Mouse (Mus musculus) G1E (cell line): ENCODE measurements around the gene Zfyve28.

ENCODE experiments used
- CTCF ChIP-seq: IDR thresholded peaks from 2 replicates; pipeline ENCODE4 v1.5.1; 2012; ENCODE audit warnings: low read depth, low read length, inconsistent platforms, mixed read lengths
- GATA1 ChIP-seq: IDR thresholded peaks from 2 replicates; pipeline ENCODE4 v1.6.1; 2012; ENCODE audit warnings: borderline replicate concordance, low read length, inconsistent platforms, mixed read lengths
- GATA2 ChIP-seq: IDR thresholded peaks from 2 replicates; pipeline ENCODE4 v1.6.1; 2012; ENCODE audit warnings: low read depth, low read length, inconsistent platforms, borderline replicate concordance
- POLR2AphosphoS5 ChIP-seq: IDR thresholded peaks from 2 replicates; pipeline ENCODE4 v1.6.1; 2012; ENCODE audit warnings: low read depth, low read length, inconsistent platforms; ENCODE audit not compliant: insufficient replicate concordance
- TAL1 ChIP-seq: conservative IDR thresholded peaks from 2 replicates; pipeline ENCODE4 v1.6.1; 2012; ENCODE audit warnings: low read depth, low read length, inconsistent platforms, mixed read lengths

DNA sequence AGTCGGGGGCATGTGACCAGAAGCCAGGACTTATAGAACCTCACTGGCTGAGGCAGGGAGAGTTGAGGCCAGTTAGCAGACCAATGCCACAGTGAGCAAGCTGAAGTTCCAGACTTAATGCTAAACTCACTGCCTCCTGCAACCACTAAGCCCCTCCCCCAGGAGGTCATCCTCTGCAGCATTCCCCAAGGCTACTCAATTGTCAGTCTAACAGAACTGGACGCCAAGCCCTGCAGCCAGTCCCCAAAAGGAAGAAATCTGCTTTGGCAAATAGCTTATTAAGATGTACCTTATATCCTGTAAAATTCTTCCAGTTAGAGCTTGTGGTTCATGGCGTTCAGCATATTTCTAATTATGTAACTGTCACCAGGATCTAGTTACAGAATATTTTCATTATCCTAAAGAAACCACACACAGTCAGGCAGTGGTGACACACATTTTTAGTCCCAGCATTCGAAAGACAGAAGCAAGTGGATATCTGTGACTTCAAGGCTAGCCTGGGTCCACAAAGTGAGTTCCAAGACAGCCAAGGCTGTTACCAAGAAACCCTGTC is 35.2 kb downstream of the Zfyve28 start:
- TF ChIP-seq CTCF (no peak), GATA2 (no peak), TAL1 (no peak), POLR2AphosphoS5 (no peak), GATA1 (no peak)
